Mouse (Mus musculus) cerebellum, adult 18-20 months (tissue): ENCODE measurements around the gene Vmn2r54.
"Not testable (repeated sequence)": the region's sequence is repeated elsewhere in the genome, so short reads cannot be mapped to it uniquely, and the experiment has no call there.

Experiments used
- DNase-seq, 2 experiments: peaks; one replicate each; pipeline ENCODE4 v3.0.0; 2021

Vmn2r54 gene

DNA sequence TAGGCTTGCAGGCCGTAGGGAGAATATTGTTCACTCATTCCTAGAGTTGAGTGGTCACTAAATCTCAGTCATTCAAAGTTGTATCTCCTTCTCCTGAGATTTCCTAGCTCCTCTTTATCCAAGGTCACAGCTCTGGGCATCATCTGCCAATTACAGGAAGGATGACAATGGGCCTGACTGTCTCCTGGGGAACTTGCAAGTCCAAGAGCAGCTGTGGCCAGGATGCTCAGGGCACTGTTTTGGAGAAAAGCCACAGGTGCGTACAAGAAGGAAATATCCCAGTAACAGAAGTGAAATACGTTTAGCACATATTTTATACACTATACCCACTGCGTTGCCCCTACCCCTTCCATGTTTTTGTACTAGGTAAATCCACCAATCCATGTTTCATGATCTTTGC lies at the start of gene Vmn2r54:
Gene Vmn2r54, minus strand, starts transcription at position 101 of the 400 bp plus-strand sequence.
- not testable (repeated sequence) for DNase-seq

DNA sequence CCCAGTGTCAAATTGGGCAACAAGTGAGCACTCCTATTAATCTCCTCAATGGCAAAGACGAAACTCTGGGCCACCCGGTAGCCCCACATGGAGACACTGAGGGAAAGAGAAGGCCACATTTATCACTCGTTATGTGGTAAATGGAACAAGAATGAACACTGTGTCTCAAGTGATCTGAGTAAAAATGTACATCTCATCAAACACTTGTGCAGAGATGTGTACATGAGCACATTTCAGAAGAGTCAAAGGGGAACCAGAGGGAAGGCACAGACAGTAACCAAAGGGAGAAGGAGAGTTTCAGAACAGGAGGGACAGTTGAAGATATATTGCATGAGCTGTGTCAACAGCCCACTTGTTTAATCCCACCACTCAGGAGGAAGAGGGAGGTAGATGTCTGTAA lies 44.8 kb upstream of the Vmn2r54 start, which contains the start of gene Vmn2r55:
Gene Vmn2r55, minus strand, starts transcription at position 101 of the 400 bp plus-strand sequence.
- DNase-seq, result not testable (repeated sequence)

DNA sequence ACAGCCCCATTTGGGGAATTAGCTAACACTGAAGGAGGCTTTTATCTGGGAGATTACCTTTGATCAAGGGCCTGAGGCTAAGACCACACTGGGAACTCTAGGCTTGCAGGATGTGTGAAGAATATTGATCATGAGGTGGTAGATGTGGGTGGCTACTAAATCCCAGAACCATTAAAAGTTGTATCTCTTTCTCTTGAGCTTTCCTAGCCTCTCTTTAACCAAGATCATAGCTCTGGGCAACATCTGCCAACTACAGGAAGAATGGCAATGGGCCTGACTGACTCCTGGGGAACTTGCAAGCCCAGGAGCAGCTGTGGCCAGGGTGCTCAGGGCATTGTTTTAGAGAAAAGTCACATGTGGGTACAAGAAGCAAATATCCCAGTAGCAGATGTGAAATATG lies 31.4 kb downstream of the Vmn2r54 start, which contains the start of gene Vmn2r53:
Gene Vmn2r53, minus strand, starts transcription at position 101 of the 400 bp plus-strand sequence.
- DNase-seq, result no peak
